In the genomic region with DNA sequence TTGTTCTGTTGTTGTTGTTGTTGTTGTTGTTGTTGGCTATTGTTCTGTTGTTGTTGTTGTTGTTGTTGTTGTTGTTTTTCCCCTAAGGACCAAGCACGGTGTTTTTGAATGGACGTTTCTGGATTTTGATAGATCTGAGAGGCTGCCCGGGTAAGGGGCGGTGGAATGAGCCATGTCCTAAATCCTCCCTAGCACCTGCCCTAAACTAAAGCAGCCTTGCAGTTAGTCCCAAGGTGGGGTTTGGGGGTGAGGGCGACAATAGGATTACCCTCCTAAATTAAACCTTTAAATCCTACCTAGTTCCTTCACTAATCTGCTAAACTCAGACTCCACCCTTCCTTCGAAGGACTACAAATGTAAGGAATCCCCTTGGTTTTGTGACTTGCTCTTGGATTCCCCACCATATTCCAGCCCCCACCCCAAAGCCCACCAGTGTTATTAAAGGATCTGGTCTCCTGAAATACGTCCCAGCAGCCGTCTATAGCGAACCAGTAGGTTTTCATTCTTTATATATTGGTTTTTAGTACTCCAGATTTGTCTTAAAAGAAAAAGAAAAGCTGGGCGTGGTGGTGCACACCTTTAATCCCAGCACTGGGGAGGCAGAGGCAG, we compare ENCODE assay signal across 8 mouse cellular contexts. TPM values are rescaled to one million over a fixed set of nuclear protein-coding genes. Genes with fewer than 3 reads are reported as not detected.
DNase-seq lines count a peak whose midpoint lies in the region; ATAC-seq and TF ChIP-seq lines count a peak whose summit lies in the region.

No protein-coding gene starts in this region.

- peak overlapping the region; percentile 71 for H3K4me3 ChIP-seq in kidney, adult 2 months (ENCODE audit: insufficient read depth, low read depth, low read length)
- peak overlapping the region; percentile 76 for H3K4me3 ChIP-seq in forebrain, embryonic 10.5 days
- peak overlapping the region; percentile 83 for H3K4me3 ChIP-seq in limb, embryonic 13.5 days
- H3K4me3 ChIP-seq in neural tube, embryonic 15.5 days (replicated peaks), result peak overlapping the region; percentile 76

- in situ Hi-C loops in Patski (cut with MboI; ENCODE audit: low pct_unique_long_range_greater_than_20kb), result no loop called here

- no peak for TF ChIP-seq CTCF in kidney, adult 2 months (conservative IDR thresholded peaks at IDR 0.05; ENCODE audit: insufficient read depth, insufficient read length, low read depth, low read length)
- no peak for TF ChIP-seq CTCF in Patski (IDR thresholded peaks at IDR 0.05)

- peak overlapping the region; percentile 88 for H3K4me2 ChIP-seq in limb, embryonic 13.5 days (replicated peaks)
- H3K4me2 ChIP-seq in neural tube, embryonic 15.5 days, result peak overlapping the region; percentile 83

- H3K9ac ChIP-seq in limb, embryonic 13.5 days, result peak overlapping the region; percentile 84
- H3K9ac ChIP-seq in neural tube, embryonic 15.5 days (replicated peaks), result peak overlapping the region; percentile 80

- H3K27ac ChIP-seq in kidney, adult 2 months (ENCODE audit: insufficient read depth, low read depth, low read length), result peak overlapping the region; percentile 67
- H3K27ac ChIP-seq in forebrain, embryonic 10.5 days, result peak overlapping the region; percentile 93
- 0 out of 2 replicates have a peak overlapping the region, but pooled peaks have one; percentile 69 for H3K27ac ChIP-seq in limb, embryonic 13.5 days
- peak overlapping the region; percentile 89 for H3K27ac ChIP-seq in neural tube, embryonic 15.5 days (replicated peaks)

- intact Hi-C loops in left cerebral cortex, postnatal 14 days (cut with DNase I), result no loop called here

- no peaks in the 10 kb centered on the region for H3K4me1 ChIP-seq in kidney, adult 2 months (ENCODE audit: control insufficient read depth, insufficient read depth, low read length)
- peaks cover 22% of the 10 kb centered on the region for H3K4me1 ChIP-seq in forebrain, embryonic 10.5 days
- peaks cover 23% of the 10 kb centered on the region for H3K4me1 ChIP-seq in limb, embryonic 13.5 days
- peaks cover 22% of the 10 kb centered on the region for H3K4me1 ChIP-seq in neural tube, embryonic 15.5 days

- POLR2A ChIA-PET in Patski (lab: Charles Lee), result interaction anchor here (0.6 kb wide), 1 partner anchor 636 kb away, joined by 3 read pairs; no protein-coding TSS in a partner anchor

- 36% methylated on average over 10 of the region's 10 CpGs for WGBS in kidney, adult 2 months
- WGBS in forebrain, embryonic 10.5 days, result 37% methylated on average over 10 of the region's 10 CpGs
- 35% methylated on average over 10 of the region's 10 CpGs for WGBS in limb, embryonic 13.5 days
- WGBS in neural tube, embryonic 15.5 days, result 30% methylated on average over 10 of the region's 10 CpGs

- H3K9me3 ChIP-seq in forebrain, embryonic 10.5 days, result no peaks in the 10 kb centered on the region
- no peaks in the 10 kb centered on the region for H3K9me3 ChIP-seq in limb, embryonic 13.5 days
- no peaks in the 10 kb centered on the region for H3K9me3 ChIP-seq in neural tube, embryonic 15.5 days (replicated peaks)

- no peaks in the 10 kb centered on the region for H3K27me3 ChIP-seq in kidney, adult 2 months (replicated peaks; ENCODE audit: control insufficient read depth, insufficient read depth, low read length)
- no peaks in the 10 kb centered on the region for H3K27me3 ChIP-seq in Patski
- H3K27me3 ChIP-seq in forebrain, embryonic 10.5 days (ENCODE audit: poor library complexity, severe bottlenecking), result no peaks in the 10 kb centered on the region
- no peaks in the 10 kb centered on the region for H3K27me3 ChIP-seq in limb, embryonic 13.5 days
- no peaks in the 10 kb centered on the region for H3K27me3 ChIP-seq in neural tube, embryonic 15.5 days (replicated peaks)

- CTCF ChIA-PET in Patski (lab: Charles Lee), result no interaction called here

- peak; percentile 24 for ATAC-seq in Patski
- peak; percentile 57; the same call in 1 of the 2 replicates for ATAC-seq in limb, embryonic 13.5 days (ENCODE audit: low FRiP score, low read depth)
- ATAC-seq in neural tube, embryonic 15.5 days (ENCODE audit: low FRiP score), result peak; percentile 68

- DNase-seq in kidney, adult 2 months, result no peak
- no peak for DNase-seq in kidney, adult 11 months
- DNase-seq in Patski (ENCODE audit: low read depth, low spot score), result no peak
- DNase-seq in forebrain, embryonic 10.5 days (ENCODE audit: extremely low spot score, low spot score), result peak; percentile 23
- no peak for DNase-seq in gastrocnemius, postnatal 4 days (ENCODE audit: low spot score in 2 of 2)
- DNase-seq in left cerebral cortex, postnatal 14 days (ENCODE audit: low spot score in 2 of 2), result no peak

- TF ChIP-seq POLR2A in kidney, adult 2 months (IDR thresholded peaks at IDR 0.05; ENCODE audit: low read depth, low read length), result no peak

- H3K36me3 ChIP-seq in kidney, adult 2 months (ENCODE audit: control insufficient read depth, insufficient read depth, low read length), result no peaks in the 10 kb centered on the region
- peaks cover 22% of the 10 kb centered on the region for H3K36me3 ChIP-seq in forebrain, embryonic 10.5 days (replicated peaks)
- H3K36me3 ChIP-seq in limb, embryonic 13.5 days, result peaks cover 4% of the 10 kb centered on the region; the same call in 1 of the 2 replicates
- no peaks in the 10 kb centered on the region for H3K36me3 ChIP-seq in neural tube, embryonic 15.5 days

RNA-seq across cellular contexts. Expression of a gene that starts 0.6 kb away (rescaled TPM):
- polyA plus RNA-seq in kidney, adult 2 months (2012; rRNA removed), result 3.1 and 4.5 TPM in 2 replicates
- 48.7 TPM for polyA plus RNA-seq in Patski (2021)
- 101 and 104 TPM in 2 replicates for polyA plus RNA-seq in forebrain, embryonic 10.5 days (2016; fragmentation: Nextera tagmentation; extraction: Ambion mirVana)
- polyA plus RNA-seq in limb, embryonic 13.5 days (2015; fragmentation: Nextera tagmentation; extraction: Ambion mirVana), result 69.4 and 75.6 TPM in 2 replicates
- polyA plus RNA-seq in neural tube, embryonic 15.5 days (2015; fragmentation: Nextera tagmentation; extraction: Ambion mirVana), result 29.8 and 40.3 TPM in 2 replicates
- total RNA-seq in gastrocnemius, postnatal 4 days (2021), result 10 to 100 TPM; 24.0 to 25.0 TPM
- 10 to 100 TPM; 13.0 to 14.5 TPM for total RNA-seq in left cerebral cortex, postnatal 14 days (2021)

RNA-seq across cellular contexts. Expression of a gene that starts 44.0 kb away (rescaled TPM):
- polyA plus RNA-seq in kidney, adult 2 months (2012; rRNA removed), result 1.5 TPM in 2 replicates
- 35.3 TPM for polyA plus RNA-seq in Patski (2021)
- 10.6 and 13.1 TPM in 2 replicates for polyA plus RNA-seq in forebrain, embryonic 10.5 days (2016; fragmentation: Nextera tagmentation; extraction: Ambion mirVana)
- 101 and 106 TPM in 2 replicates for polyA plus RNA-seq in limb, embryonic 13.5 days (2015; fragmentation: Nextera tagmentation; extraction: Ambion mirVana)
- 34.4 and 36.2 TPM in 2 replicates for polyA plus RNA-seq in neural tube, embryonic 15.5 days (2015; fragmentation: Nextera tagmentation; extraction: Ambion mirVana)
- 10 to 100 TPM; 37.3 to 39.4 TPM for total RNA-seq in gastrocnemius, postnatal 4 days (2021)
- total RNA-seq in left cerebral cortex, postnatal 14 days (2021), result 10 to 100 TPM in 1 of 2 experiments, 1 to 10 TPM in 1; 8.2 to 10.6 TPM
